Mouse (Mus musculus) telencephalon, adult 2 months (tissue): ENCODE data around the gene Siglece.

Experiments
- DNase-seq: peaks from one replicate; pipeline ENCODE4 v3.0.0-alpha.2; 2011; ENCODE audit warnings: low read depth, low spot score

Gene Siglece

DNA sequence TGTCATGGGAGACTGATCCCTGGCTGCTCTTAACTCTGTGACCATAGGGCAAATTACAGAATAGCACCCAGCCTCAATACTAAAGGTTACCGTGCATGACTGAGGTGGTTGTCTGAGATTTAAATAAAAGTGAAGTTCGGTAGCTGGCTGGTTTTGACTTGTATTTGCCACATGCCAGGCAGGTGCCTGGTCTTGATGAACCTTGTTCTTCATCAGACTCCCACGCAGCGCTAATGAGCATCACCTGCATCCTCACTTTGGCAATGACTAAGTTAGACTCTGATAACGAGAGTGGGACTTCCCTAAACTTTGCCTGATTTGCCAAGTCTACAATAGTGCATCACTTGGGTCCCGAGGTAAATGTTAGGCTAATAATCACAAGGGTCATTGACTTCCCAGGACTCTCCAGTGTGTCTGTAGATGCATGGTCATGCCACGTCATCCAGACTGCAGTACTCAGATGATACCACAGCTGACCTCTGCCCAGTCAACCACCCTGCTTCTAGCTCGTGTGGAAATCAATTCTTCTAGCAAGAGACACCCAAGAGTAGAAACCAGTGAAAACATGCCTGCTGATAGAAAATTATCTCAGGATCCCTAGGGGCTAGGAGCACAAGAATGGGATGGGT is 34.1 kb downstream of the Siglece start:
- no peak for DNase-seq

DNA sequence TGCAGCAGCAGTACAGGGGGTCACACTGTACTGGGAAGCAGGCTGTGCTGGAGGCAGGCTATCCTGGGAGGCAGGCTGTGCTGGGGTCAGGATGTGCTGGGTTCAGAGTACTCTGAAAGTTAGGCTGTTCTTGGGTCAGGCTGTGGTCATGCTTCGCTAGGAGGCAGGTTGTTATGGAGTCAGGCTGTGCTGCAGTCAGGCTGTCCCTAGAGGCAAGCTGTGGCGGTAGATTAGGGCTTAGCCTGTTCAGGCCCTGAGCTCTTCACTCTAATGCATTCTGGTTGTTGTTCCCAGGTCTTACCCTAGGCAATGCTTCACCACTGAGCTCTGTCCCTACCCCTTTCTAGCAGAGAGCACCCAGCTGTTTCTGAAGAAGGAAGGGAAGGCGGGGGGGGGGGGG is 34.9 kb downstream of the Siglece start:
- DNase-seq = no peak

DNA sequence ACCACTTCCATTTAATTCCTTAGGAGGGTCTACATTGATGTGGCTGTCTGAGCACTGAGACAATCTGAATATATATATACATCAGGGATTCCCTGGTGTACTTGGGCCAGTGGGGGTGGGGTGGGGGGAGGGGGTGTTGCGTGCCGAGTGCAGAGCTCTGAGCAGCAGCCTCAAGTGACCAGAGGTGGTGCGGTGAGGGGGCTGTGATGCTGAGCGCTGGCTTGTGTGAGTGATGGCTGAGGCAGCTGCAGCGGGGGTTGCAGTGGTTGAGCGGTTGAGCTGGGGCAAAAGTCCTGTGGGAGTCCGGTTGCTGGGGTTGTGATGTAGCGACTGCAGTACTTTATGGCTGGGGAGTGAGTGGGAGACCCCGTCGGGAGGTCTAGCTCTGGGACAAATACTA is 36.1 kb downstream of the Siglece start:
- no peak for DNase-seq

DNA sequence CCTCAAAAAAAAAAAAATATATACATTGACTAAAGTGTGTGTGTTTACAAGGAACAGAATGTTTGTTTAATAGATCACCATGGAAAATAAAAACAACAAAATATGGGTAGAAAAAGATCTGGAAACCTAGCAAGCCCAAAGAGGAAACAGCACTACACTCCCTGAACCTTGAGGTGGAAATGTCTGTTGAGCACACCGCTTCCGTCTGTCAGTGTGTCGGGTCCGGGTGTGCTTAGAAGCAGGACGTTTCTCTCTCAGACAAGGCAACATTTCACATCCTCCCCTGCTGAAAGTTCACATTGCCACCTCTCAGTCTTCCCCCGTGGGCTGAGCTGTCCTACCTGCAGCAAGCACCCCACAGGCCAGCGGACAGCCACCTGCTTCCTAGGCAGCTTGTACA is 37.0 kb downstream of the Siglece start:
- no peak for DNase-seq

DNA sequence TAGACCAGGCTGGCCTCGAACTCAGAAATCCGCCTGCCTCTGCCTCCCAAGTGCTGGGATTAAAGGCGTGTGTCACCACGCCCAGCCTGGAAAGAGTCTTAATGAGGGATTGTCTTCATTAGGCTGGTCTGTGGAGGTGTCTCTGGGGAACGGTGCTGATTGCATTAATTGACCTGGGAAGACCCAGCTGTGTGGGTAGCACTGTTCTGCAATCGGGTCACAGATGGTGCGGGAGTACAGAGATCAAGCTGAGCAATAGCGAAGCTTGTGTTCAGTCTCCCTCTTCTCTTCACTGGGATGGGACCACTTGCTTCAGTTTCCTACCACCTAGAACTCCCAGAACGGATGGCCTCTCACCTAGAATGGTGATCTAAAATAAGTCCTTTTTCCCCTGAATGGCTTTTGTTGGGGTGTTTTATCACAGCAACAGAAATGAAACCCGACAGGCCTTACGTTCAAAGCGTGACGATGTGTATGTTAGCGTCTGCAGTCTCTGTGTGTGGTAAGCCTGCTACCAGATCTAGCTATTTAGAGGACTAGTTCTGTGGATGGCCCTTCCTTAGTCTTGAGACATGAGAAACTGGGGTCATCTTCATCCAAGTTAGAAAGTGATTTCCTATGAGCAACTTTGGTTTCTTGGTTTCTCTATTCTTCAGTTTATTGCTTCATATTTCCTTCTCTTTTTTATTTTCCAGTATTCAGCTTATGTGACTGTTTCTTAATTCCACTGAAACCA is 46.0 kb downstream of the Siglece start:
- no peak for DNase-seq

DNA sequence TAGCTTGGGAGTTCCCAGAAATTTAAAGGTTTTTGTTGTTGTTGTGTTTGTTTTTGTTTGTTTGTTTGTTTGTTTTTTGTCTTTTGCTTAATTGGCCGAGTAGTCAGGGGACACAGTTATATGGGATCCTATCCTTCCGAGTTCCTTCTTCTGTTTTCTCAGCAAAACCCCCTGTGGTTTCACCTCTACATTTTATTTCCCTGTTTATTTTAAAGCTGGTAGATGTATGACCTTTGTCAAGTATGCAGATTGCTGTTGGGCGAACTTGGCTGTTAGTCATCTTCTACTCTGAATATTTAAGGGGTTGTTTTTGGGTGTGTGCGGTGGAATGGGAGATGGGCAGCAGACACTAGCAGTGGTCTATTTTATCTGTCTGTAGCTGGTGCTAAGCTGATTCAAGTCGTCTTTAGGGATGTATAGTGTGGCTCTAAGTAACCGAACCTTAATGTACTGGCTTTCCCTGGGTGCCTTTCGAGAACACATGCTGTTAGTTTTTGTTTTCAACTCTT is 51.6 kb downstream of the Siglece start:
- DNase-seq = no peak

DNA sequence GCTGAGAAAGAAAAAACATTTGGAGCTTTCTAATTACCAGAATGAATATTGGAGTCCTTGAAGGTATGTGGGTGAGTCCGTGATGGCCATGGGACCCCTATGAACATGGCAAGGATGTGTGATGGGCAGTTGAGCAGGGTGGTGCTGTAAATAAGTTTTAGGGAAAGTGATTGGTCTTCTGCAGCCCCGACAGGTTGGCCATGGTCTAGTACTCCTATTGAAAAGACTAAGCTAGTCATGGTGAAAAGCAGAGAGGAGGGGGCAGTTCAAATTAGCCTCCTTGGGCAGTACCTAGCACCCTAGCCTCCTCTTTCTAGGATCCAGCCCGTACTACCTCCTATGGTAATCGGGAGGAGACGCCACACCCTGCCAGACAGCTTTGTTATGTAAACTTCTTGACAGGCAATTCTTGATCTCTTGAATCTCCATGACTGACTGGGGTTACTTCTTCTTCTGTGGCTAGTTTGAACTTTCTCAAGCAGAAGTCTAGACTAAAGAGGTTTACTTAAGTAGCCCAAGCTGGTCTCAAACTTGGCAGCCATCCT is 52.1 kb downstream of the Siglece start:
- DNase-seq = no peak

DNA sequence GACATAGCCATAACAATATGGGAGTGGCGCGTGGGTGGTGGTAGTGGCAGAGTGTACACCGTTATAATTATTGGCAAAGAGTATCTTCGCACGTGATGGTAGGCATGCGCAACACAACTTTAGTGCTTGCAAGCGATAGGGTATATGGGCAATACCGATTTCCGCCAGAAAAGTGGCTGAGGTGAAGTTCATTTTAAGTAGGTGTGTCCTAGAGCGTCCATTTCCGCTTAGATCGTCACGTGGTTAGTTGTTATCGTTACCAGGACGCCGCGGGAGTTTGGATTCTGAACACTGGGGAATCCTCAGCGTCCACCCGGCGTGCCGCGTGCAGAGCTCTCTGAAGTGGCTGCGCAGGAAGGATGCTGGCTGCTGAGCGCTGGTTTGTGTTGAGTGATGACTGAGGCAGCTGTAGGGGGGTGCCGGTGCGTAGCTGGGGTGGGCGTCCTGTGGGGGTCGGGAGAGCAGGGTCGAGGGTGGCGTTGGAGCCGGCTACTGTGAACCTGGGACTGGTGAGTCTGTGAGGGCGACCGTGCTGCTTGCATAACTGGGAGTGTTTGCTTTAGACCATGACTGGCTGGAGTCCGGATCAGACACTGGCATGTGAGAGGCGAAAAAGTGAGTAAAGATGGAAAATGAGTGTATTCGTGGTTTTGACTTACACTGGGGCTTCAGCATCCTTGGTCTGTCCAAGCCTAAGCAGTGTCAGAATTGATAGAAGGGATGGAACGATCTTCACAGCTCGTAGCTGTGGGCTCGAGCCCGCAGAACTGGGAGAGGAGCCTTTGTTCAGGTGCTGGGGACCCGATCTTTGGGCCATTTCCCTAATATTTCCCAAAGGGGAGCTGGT is 52.8 kb downstream of the Siglece start, which contains the start of gene Zfp819:
Gene Zfp819 (plus strand): TSS at position 274 of the 847 bp plus-strand sequence.
- DNase-seq = peak; percentile 61

DNA sequence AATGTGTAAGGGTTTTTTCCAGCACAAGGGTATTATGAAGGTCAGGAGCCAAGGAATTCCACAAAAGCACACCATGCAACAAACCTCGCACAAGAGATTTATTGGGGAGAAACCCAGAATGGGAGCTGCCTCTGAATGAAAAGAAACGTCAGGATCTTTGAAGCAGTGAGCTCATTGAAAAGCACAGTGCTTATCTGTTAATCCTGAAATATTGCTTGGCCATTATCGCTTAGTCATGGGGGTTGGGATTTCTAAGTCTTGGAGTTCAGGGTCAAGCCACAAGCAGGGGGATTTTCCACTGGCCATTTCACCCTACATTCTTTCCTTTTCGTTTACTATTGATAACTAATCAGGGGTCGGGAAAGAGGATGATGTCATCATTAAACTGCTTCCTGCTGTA is 58.1 kb downstream of the Siglece start:
- DNase-seq = no peak
